Mouse (Mus musculus) embryonic facial prominence, embryonic 11.5 days (tissue): ENCODE results near the gene Cacna1d. TPM values are rescaled to one million over a fixed set of nuclear protein-coding genes. Genes with fewer than 3 reads are reported as not detected.

Experiments used
- ATAC-seq: fragments of 200-750 bp; cut with Nextera tagmentation; replicated peaks from 2 replicates; pipeline ENCODE4 v1.8.0; 2017; ENCODE audit warnings: low read depth; ENCODE audit not compliant: insufficient number of reproducible peaks, low FRiP score, low TSS enrichment
- DNase-seq: peaks from one replicate; pipeline ENCODE4 v3.0.0-alpha.2; 2015; ENCODE audit warnings: low spot score
- H3K27ac ChIP-seq: fragments of 300-500 bp; sonication (generic); replicated peaks from 2 replicates; pipeline ENCODE4 v1.5.1; 2014; ENCODE audit warnings: mild to moderate bottlenecking, low read depth, low read length, control low read depth
- H3K27me3 ChIP-seq: fragments of 300-500 bp; sonication (generic); 2 replicates; pipeline ENCODE4 v1.6.1; 2014; ENCODE audit warnings: mild to moderate bottlenecking, low read length, moderate library complexity, mixed read lengths; ENCODE audit not compliant: control insufficient read depth, insufficient read depth
- H3K36me3 ChIP-seq: fragments of 300-500 bp; sonication (generic); replicated peaks from 2 replicates; pipeline ENCODE4 v1.6.1; 2014; ENCODE audit warnings: low read depth, mild to moderate bottlenecking, low read length, moderate library complexity, mixed read lengths; ENCODE audit not compliant: control insufficient read depth, insufficient read depth
- H3K4me1 ChIP-seq: fragments of 300-500 bp; sonication (generic); 2 replicates; pipeline ENCODE4 v1.6.1; 2014; ENCODE audit warnings: low read length, mixed read lengths; ENCODE audit not compliant: control insufficient read depth, insufficient read depth
- H3K4me2 ChIP-seq: fragments of 300-500 bp; sonication (generic); 2 replicates; pipeline ENCODE4 v1.6.1; 2014; ENCODE audit warnings: low read depth, mild to moderate bottlenecking, control low read depth, low read length, moderate library complexity
- H3K4me3 ChIP-seq: fragments of 300-500 bp; sonication (generic); 2 replicates; pipeline ENCODE4 v1.5.1; 2014; ENCODE audit warnings: low read depth, low read length, control low read depth
- H3K9ac ChIP-seq: fragments of 300-500 bp; sonication (generic); replicated peaks from 2 replicates; pipeline ENCODE4 v1.6.1; 2014; ENCODE audit warnings: mild to moderate bottlenecking, control low read depth, low read length
- H3K9me3 ChIP-seq: fragments of 300-500 bp; sonication (generic); replicated peaks from 2 replicates; pipeline ENCODE4 v1.6.1; 2016; ENCODE audit warnings: mild to moderate bottlenecking, low read length, inconsistent platforms, mixed read lengths; ENCODE audit not compliant: control insufficient read depth
- WGBS: fragments of 180-500 bp; shearing (Covaris S2); extraction: QIAGEN DNeasy Blood & Tissue Kit; methylation state at CpG from one replicate; pipeline ENCODE4 v1.1.7; 2014; 5-methylcytosine and 5-hydroxymethylcytosine counted together
- polyA plus RNA-seq: library from polyadenylated mRNA; unstranded; fragments of >200 nt; fragmentation: Nextera tagmentation; extraction: Ambion mirVana; gene quantifications from 2 replicates; pipeline ENCODE4 v1.2.1, GENCODE M21; 2014

Gene Cacna1d
- polyA plus RNA-seq, 1 experiment from 2014 or later = 0.88 TPM

DNA sequence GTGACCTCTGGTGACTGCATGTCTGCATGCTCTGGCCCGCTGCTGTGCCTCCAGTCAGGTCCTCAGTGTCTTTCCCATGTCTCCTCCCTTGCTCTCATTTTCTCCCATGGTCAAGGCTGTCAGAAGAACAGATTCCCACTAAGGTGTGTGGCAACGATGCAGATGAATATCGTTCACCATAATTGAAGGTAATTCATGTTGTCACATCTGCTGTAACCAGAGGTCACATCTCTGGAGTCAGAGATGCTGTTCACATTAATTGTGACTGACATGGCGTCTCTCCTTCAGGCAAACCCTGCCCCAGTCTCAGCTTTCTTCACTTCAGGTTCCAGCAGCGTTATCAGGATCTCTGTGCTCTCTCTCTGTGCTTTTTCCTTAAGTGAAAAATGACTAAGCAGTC lies 252.4 kb downstream of the Cacna1d start:
- Histone ChIP-seq H3K36me3 (no peaks in the 10 kb centered on the region), H3K9me3 (no peaks in the 10 kb centered on the region; the same call in 1 of the 2 replicates), H3K27ac (no peak overlapping the region), H3K9ac (no peak overlapping the region), H3K4me2 (no peak overlapping the region), H3K4me1 (no peaks in the 10 kb centered on the region), H3K27me3 (no peaks in the 10 kb centered on the region), H3K4me3 (no peak overlapping the region)
- no peak for DNase-seq
- 64% methylated on average over 5 of the region's 5 CpGs for WGBS
- no peak for ATAC-seq

DNA sequence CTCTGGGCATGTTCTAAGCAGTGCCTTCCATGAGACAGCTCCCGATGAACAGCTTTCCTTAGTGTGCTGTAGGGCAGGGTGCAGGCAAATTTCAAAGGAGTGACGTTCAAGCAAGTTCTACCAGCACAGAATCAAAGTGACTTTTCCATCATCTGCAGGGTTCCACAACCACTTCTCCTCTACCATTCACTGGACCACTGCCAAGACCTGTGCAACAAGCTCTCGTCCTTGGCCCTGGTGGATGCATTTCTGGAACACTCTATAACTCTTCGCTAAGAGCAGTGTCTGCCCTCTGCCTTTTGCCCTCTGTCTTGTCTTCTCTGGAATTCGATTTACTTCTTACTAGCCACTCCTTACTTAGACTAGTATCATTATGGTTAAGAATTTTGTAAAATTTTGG lies 266.1 kb downstream of the Cacna1d start:
- no peak for ATAC-seq
- H3K9me3 ChIP-seq = no peaks in the 10 kb centered on the region

DNA sequence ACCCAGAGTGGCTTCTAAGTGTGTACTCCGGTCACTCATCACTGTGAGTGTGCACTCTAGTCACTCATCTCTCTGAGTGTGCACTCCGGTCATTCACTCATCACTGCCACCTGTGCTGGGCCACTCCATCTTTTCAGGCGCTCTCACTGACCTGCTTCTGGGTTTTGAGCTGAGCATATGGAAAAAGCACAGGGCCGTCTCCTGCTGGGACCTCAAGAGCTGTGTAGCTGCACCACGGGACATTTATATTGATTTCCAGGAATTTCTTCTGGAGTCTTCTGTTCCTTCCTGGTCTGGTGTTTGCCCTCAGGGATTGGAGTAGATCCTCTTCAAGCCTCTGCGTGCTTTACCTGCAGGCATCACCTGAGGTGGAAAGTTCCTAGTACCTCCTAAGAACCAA lies 269.2 kb downstream of the Cacna1d start:
- Histone ChIP-seq H3K4me1 (peaks cover 3% of the 10 kb centered on the region), H3K9me3 (no peaks in the 10 kb centered on the region), H3K9ac (no peak overlapping the region), H3K27ac (no peak overlapping the region), H3K4me3 (no peak overlapping the region), H3K36me3 (no peaks in the 10 kb centered on the region), H3K27me3 (no peaks in the 10 kb centered on the region), H3K4me2 (no peak overlapping the region)
- WGBS = 87% methylated on average over 6 of the region's 6 CpGs
- no peak for ATAC-seq
- no peak for DNase-seq

More for the DNA sequence above, 266.1 kb downstream of the Cacna1d start:
- Histone ChIP-seq H3K36me3 (no peaks in the 10 kb centered on the region), H3K4me3 (no peak overlapping the region), H3K27me3 (no peaks in the 10 kb centered on the region), H3K27ac (no peak overlapping the region), H3K4me1 (no peaks in the 10 kb centered on the region), H3K4me2 (no peak overlapping the region), H3K9ac (no peak overlapping the region)
- 84% methylated on average over 5 of the region's 5 CpGs for WGBS
- DNase-seq = no peak

DNA sequence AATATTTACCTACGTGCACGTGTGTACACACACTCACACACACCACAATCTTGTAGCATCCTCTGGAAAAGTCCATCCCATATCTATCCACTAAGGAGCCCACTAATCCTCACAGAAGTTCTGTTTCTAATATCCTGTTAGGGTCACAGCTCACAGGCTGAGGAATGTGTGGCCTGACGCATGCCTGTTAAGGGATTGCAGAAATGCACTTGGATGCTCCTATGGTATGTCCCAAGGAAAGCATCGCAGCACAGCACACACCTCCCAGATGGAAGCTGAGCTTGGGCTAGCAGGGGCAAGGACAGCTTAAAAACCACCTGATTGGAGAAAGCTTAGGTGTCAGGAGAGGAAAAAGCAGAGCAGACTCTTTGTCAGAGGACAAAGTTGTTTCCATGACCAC lies 271.4 kb downstream of the Cacna1d start:
- no peak for ATAC-seq
- Histone ChIP-seq H3K4me2 (no peak overlapping the region), H3K9ac (no peak overlapping the region), H3K27me3 (no peaks in the 10 kb centered on the region), H3K9me3 (no peaks in the 10 kb centered on the region), H3K27ac (no peak overlapping the region), H3K36me3 (no peaks in the 10 kb centered on the region), H3K4me1 (peaks cover 3% of the 10 kb centered on the region), H3K4me3 (no peak overlapping the region)
- DNase-seq = peak; percentile 53
- 55% methylated on average over 4 of the region's 4 CpGs for WGBS

DNA sequence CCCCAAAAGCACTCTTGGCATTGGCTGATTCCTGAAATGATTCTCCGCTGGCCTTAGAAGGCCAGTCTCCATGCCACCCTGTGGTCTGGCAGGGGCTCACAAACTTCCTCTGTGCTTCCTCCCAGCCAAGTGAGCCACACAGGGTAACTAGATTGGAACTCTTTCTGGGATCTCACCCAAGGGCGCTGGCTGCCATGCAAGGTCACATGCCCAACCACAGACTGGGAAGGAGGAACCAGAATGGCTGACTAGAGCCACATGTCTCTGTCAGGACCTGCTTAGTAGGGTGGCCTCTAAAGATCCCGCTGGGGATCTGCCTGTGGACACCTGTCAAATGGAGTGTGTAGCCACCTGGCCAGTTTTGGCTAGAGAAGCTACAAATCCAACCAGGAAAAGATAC lies 273.1 kb downstream of the Cacna1d start:
- H3K4me2 ChIP-seq = no peak overlapping the region
- ATAC-seq (no peak), DNase-seq (no peak)
- H3K4me1 ChIP-seq = peaks cover 3% of the 10 kb centered on the region
- no peaks in the 10 kb centered on the region for H3K36me3 ChIP-seq
- H3K9me3 ChIP-seq = no peaks in the 10 kb centered on the region
- no peaks in the 10 kb centered on the region for H3K27me3 ChIP-seq
- H3K4me3 ChIP-seq = no peak overlapping the region
- no peak overlapping the region for H3K27ac ChIP-seq
- H3K9ac ChIP-seq = no peak overlapping the region
- 94% methylated on average over 3 of the region's 3 CpGs for WGBS

DNA sequence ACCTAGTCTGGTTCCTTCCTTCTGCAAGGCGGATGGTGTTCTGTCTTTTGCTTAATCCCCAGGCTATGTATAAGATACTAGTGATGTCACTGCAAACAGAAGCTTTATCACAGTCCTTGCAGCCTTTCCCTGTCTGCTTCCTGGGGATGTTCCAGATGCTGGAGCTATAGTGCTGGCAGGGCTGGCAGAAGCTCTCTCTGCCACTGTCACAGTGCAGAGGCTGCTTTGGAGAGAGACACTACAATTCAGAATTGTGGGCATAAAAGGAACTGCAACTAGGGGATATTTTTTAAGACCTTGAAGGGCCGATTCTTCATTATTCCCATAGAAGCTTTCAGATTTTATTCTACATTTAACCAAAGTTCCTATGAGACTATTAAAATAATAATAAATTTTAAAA lies 274.1 kb downstream of the Cacna1d start:
- H3K36me3 ChIP-seq = no peaks in the 10 kb centered on the region
- H3K4me1 ChIP-seq = peaks cover 3% of the 10 kb centered on the region
- no peaks in the 10 kb centered on the region for H3K27me3 ChIP-seq
- no peak overlapping the region for H3K27ac ChIP-seq
- H3K4me3 ChIP-seq = no peak overlapping the region
- no peak overlapping the region for H3K9ac ChIP-seq
- DNase-seq (no peak), ATAC-seq (no peak)
- no peak overlapping the region for H3K4me2 ChIP-seq
- WGBS = 88% methylated on average over 2 of the region's 2 CpGs
- H3K9me3 ChIP-seq = no peaks in the 10 kb centered on the region

DNA sequence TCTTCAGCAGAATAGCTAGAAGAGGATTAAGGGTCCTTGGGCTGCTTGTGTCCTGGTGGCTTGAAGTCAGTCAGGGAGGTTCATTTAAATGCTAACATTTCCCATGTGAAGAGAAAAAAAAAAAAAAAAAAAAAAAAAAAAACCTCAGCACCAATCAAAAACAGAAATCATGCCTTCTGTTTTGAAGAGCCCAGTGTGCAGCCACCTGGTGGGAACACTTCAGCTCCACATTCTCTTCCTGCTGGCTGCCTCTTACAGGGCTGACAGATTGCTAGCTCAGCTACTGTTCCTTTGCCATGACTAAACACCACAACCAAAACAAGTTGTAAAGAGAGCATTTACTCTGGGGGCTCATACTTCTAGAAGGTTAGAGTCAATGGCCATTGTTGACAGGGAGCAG lies 283.1 kb downstream of the Cacna1d start:
- H3K9ac ChIP-seq = no peak overlapping the region
- DNase-seq = no peak
- H3K4me1 ChIP-seq = no peaks in the 10 kb centered on the region
- no peaks in the 10 kb centered on the region for H3K36me3 ChIP-seq
- no peaks in the 10 kb centered on the region for H3K9me3 ChIP-seq
- H3K27ac ChIP-seq = no peak overlapping the region
- H3K4me2 ChIP-seq = no peak overlapping the region
- H3K27me3 ChIP-seq = no peaks in the 10 kb centered on the region
- no peak for ATAC-seq
- H3K4me3 ChIP-seq = no peak overlapping the region

DNA sequence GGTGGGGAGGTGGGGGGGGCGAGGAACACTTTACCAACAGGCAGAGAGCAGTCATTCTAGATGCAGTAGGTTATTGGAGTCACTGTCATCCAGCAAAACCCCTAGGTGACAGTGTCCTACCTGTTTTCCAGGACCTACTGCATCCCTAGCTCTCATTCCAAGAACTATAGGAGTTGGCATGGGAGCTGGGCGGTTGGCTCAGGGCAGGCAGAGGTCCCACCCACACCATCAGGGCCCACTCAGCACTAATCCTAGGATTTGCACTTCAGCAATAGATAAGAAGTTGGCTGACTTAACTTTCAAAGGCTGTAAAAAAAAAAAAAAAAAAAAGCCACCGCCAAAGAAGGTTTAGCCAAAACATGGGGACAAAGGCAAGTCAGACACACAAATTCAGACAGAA lies 285.4 kb downstream of the Cacna1d start:
- DNase-seq = no peak
- H3K9me3 ChIP-seq = no peaks in the 10 kb centered on the region
- WGBS = 43% methylated on average over 3 of the region's 3 CpGs
- H3K27me3 ChIP-seq = no peaks in the 10 kb centered on the region
- H3K4me3 ChIP-seq = no peak overlapping the region
- H3K36me3 ChIP-seq = no peaks in the 10 kb centered on the region
- no peak for ATAC-seq
- H3K4me2 ChIP-seq = no peak overlapping the region
- H3K27ac ChIP-seq = no peak overlapping the region
- H3K9ac ChIP-seq = no peak overlapping the region
- no peaks in the 10 kb centered on the region for H3K4me1 ChIP-seq
